Mouse (Mus musculus) limb, embryonic 12.5 days (tissue): ENCODE results near the gene Cd37. TPM values are rescaled to one million over a fixed set of nuclear protein-coding genes. Genes with fewer than 3 reads are reported as not detected.
A peak's percentile ranks its signal among the peaks of the same experiment; 100 is the strongest.
"Not testable (repeated sequence)": the region's sequence is repeated elsewhere in the genome, so short reads cannot be mapped to it uniquely, and the experiment has no call there.

Experiments used
- ATAC-seq: fragments of 200-750 bp; cut with Nextera tagmentation; 2 replicates; pipeline ENCODE4 v1.8.0; 2017; ENCODE audit warnings: low read depth, moderate TSS enrichment; ENCODE audit not compliant: insufficient number of reproducible peaks, insufficient read depth, low FRiP score, low TSS enrichment
- H3K27ac ChIP-seq: fragments of 300-500 bp; sonication (generic); 2 replicates; pipeline ENCODE4 v1.5.1; 2016; ENCODE audit warnings: mild to moderate bottlenecking, moderate library complexity
- H3K27me3 ChIP-seq: fragments of 300-500 bp; sonication (generic); 2 replicates; pipeline ENCODE4 v1.6.1; 2016; ENCODE audit warnings: mild to moderate bottlenecking, moderate library complexity
- H3K36me3 ChIP-seq: fragments of 300-500 bp; sonication (generic); 2 replicates; pipeline ENCODE4 v1.6.1; 2016; ENCODE audit warnings: mild to moderate bottlenecking, moderate library complexity
- H3K4me1 ChIP-seq: fragments of 300-500 bp; sonication (generic); replicated peaks from 2 replicates; pipeline ENCODE4 v1.6.1; 2016
- H3K4me2 ChIP-seq: fragments of 300-500 bp; sonication (generic); 2 replicates; pipeline ENCODE4 v1.6.1; 2016; ENCODE audit warnings: mild to moderate bottlenecking, moderate library complexity
- H3K4me3 ChIP-seq: fragments of 300-500 bp; sonication (generic); replicated peaks from 2 replicates; pipeline ENCODE4 v1.5.1; 2016; ENCODE audit warnings: mild to moderate bottlenecking
- H3K9ac ChIP-seq: fragments of 300-500 bp; sonication (generic); replicated peaks from 2 replicates; pipeline ENCODE4 v1.6.1; 2016; ENCODE audit warnings: mild to moderate bottlenecking, moderate library complexity
- H3K9me3 ChIP-seq: fragments of 300-500 bp; sonication (generic); 2 replicates; pipeline ENCODE4 v1.6.1; 2016; ENCODE audit warnings: mild to moderate bottlenecking, moderate library complexity
- WGBS: fragments of 180-500 bp; shearing (Covaris S2); methylation state at CpG from one replicate; pipeline ENCODE4 v1.1.7; 2016; 5-methylcytosine and 5-hydroxymethylcytosine counted together
- polyA plus RNA-seq: library from polyadenylated mRNA; unstranded; fragments of >200 nt; fragmentation: Nextera tagmentation; extraction: Ambion mirVana; gene quantifications from 2 replicates; pipeline ENCODE4 v1.2.1, GENCODE M21; 2016

Cd37 gene
- polyA plus RNA-seq, 1 experiment from 2014 or later = 1.6 TPM

GRCm38 (mm10) chr7:45257063-45257840, 18.3 kb upstream of the Cd37 start:
- no peaks in the 10 kb centered on the region for H3K9me3 ChIP-seq
- H3K27me3 ChIP-seq = peaks cover 11% of the 10 kb centered on the region; the same call in 1 of the 2 replicates
- peaks cover 4% of the 10 kb centered on the region; the same call in 1 of the 2 replicates for H3K4me1 ChIP-seq
- H3K36me3 ChIP-seq = no peaks in the 10 kb centered on the region
- H3K4me2 ChIP-seq = no peak overlapping the region
- no peak overlapping the region for H3K27ac ChIP-seq
- 58% methylated on average over 11 of the region's 11 CpGs for whole genome bisulfite sequencing
- no peak overlapping the region for H3K4me3 ChIP-seq
- no peak for ATAC-seq
- H3K9ac ChIP-seq = no peak overlapping the region

GRCm38 (mm10) chr7:45255822-45256221, 16.9 kb upstream of the Cd37 start:
- ATAC-seq, H3K4me2 ChIP-seq, H3K27me3 ChIP-seq, H3K9me3 ChIP-seq, H3K9ac ChIP-seq, H3K27ac ChIP-seq, H3K36me3 ChIP-seq, H3K4me3 ChIP-seq, H3K4me1 ChIP-seq: not testable (repeated sequence)
- WGBS = 84% methylated on average over 7 of the region's 7 CpGs

- WGBS = 82% methylated on average over 8 of the region's 8 CpGs
- Histone ChIP-seq H3K4me2 (no peak overlapping the region), H3K9me3 (no peaks in the 10 kb centered on the region), H3K4me3 (no peak overlapping the region), H3K27me3 (no peaks in the 10 kb centered on the region), H3K4me1 (peaks cover 4% of the 10 kb centered on the region; the same call in 1 of the 2 replicates), H3K9ac (no peak overlapping the region), H3K36me3 (no peaks in the 10 kb centered on the region), H3K27ac (no peak overlapping the region)
- no peak for ATAC-seq
These were observed 14.9 kb upstream of the Cd37 start for GRCm38 (mm10) chr7:45253806-45254205.

GRCm38 (mm10) chr7:45247666-45248065, 8.8 kb upstream of the Cd37 start:
- Histone ChIP-seq H3K4me3 (no peak overlapping the region), H3K4me2 (no peak overlapping the region), H3K27ac (no peak overlapping the region), H3K9ac (no peak overlapping the region), H3K27me3 (no peaks in the 10 kb centered on the region), H3K36me3 (no peaks in the 10 kb centered on the region), H3K4me1 (no peaks in the 10 kb centered on the region), H3K9me3 (no peaks in the 10 kb centered on the region)
- 42% methylated on average over 3 of the region's 3 CpGs for WGBS
- no peak for ATAC-seq

GRCm38 (mm10) chr7:45241389-45241749, 2.5 kb upstream of the Cd37 start:
- WGBS = 78% methylated on average over 6 of the region's 6 CpGs

GRCm38 (mm10) chr7:45240633-45241388, 1.9 kb upstream of the Cd37 start, which contains the start of gene Slc6a16:
Gene Slc6a16, plus strand, starts transcription at chr7:45241085.
- H3K9ac ChIP-seq = peak within 1 kb of the TSS; percentile 38
- no peak within 1 kb of the TSS for H3K27ac ChIP-seq
- WGBS = 12% methylated on average over 53 of the region's 53 CpGs
- peak within 1 kb of the TSS; percentile 29 for H3K4me3 ChIP-seq
- no peak for ATAC-seq
- peak within 1 kb of the TSS; percentile 56 for H3K4me2 ChIP-seq
- no peaks in the 10 kb centered on the region for H3K36me3 ChIP-seq
- peaks cover 35% of the 10 kb centered on the region for H3K27me3 ChIP-seq
- peaks cover 12% of the 10 kb centered on the region for H3K4me1 ChIP-seq
- H3K9me3 ChIP-seq = no peaks in the 10 kb centered on the region

More at GRCm38 (mm10) chr7:45241389-45241749, 2.5 kb upstream of the Cd37 start:
- H3K27me3 ChIP-seq = peaks cover 34% of the 10 kb centered on the region
- peaks cover 9% of the 10 kb centered on the region for H3K4me1 ChIP-seq
- no peak overlapping the region; the same call in 1 of the 2 replicates for H3K9ac ChIP-seq
- peak overlapping the region; percentile 56 for H3K4me2 ChIP-seq
- no peaks in the 10 kb centered on the region for H3K9me3 ChIP-seq
- H3K4me3 ChIP-seq = peak overlapping the region; percentile 29; the same call in 1 of the 2 replicates
- ATAC-seq = no peak
- no peak overlapping the region for H3K27ac ChIP-seq
- no peaks in the 10 kb centered on the region for H3K36me3 ChIP-seq

GRCm38 (mm10) chr7:45240109-45240508, 1.2 kb upstream of the Cd37 start:
- no peak for ATAC-seq
- 87% methylated on average over 7 of the region's 7 CpGs for WGBS
- Histone ChIP-seq H3K27me3 (peaks cover 35% of the 10 kb centered on the region), H3K9ac (no peak overlapping the region), H3K4me1 (peaks cover 19% of the 10 kb centered on the region), H3K36me3 (no peaks in the 10 kb centered on the region), H3K27ac (no peak overlapping the region), H3K4me3 (no peak overlapping the region), H3K9me3 (no peaks in the 10 kb centered on the region), H3K4me2 (no peak overlapping the region)

- Histone ChIP-seq H3K4me1 (peaks cover 37% of the 10 kb centered on the region), H3K4me3 (no peak overlapping the region), H3K27ac (no peak overlapping the region), H3K4me2 (no peak overlapping the region), H3K36me3 (peaks cover 8% of the 10 kb centered on the region), H3K9ac (no peak overlapping the region), H3K9me3 (no peaks in the 10 kb centered on the region), H3K27me3 (peaks cover 35% of the 10 kb centered on the region)
- WGBS = 76% methylated on average over 17 of the region's 17 CpGs
- no peak for ATAC-seq
These were observed 892 bp downstream of the Cd37 start for GRCm38 (mm10) chr7:45237747-45238699.

- Histone ChIP-seq H3K9me3 (no peaks in the 10 kb centered on the region), H3K9ac (peak overlapping the region; percentile 38; the same call in 1 of the 2 replicates), H3K4me2 (peak overlapping the region; percentile 55), H3K36me3 (peaks cover 31% of the 10 kb centered on the region), H3K4me3 (peak overlapping the region; percentile 30), H3K27me3 (peaks cover 34% of the 10 kb centered on the region), H3K4me1 (peaks cover 44% of the 10 kb centered on the region), H3K27ac (peak overlapping the region; percentile 77)
- peak; percentile 43 for ATAC-seq
- WGBS = 26% methylated on average over 17 of the region's 17 CpGs
These were observed 3.2 kb downstream of the Cd37 start for GRCm38 (mm10) chr7:45235656-45236180.

- Histone ChIP-seq H3K27ac (peak overlapping the region; percentile 77), H3K4me1 (peaks cover 41% of the 10 kb centered on the region), H3K9ac (peak overlapping the region; percentile 38; the same call in 1 of the 2 replicates), H3K4me2 (peak overlapping the region; percentile 55), H3K27me3 (peaks cover 27% of the 10 kb centered on the region), H3K9me3 (no peaks in the 10 kb centered on the region), H3K36me3 (peaks cover 37% of the 10 kb centered on the region), H3K4me3 (peak overlapping the region; percentile 30)
- ATAC-seq = peak; percentile 85
- WGBS = 3% methylated on average over 21 of the region's 21 CpGs
These were observed 3.9 kb downstream of the Cd37 start for GRCm38 (mm10) chr7:45234922-45235571.
